In the genomic region with DNA sequence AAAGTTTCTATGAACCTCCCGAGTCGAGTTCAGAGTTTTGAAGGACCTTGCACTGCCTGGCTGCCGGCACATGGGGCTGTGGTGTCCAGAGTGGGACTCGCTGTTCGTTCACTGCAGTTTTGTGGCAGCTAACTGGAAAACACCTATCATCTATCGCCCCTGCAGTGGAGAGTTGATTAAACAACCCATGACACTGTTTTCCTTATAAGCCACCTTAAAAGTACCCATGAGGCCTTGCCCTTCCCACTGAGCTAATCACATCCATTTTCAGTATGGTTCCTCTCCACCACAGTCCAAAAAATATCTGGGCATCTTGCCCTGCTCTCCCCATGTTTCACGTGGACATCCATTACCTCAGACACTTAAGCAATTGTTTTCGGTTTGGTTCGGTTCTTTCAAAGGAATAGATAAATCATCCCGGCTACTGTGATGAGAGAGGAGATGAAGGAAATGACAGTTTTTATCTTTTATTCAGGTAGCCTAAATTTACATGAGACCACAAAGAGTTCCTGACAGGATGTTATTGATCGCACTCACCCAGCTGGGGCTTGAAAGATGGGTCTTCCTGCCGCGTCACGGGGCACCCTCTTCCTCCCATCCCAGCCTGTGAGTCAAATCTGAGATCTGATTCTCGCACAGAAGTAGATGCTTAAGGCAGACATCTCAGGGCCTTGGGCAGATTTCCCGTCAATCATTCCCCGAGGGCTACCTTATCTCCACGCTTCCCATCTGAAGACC, we compare ENCODE assay signal across 18 mouse cellular contexts. TPM values are rescaled to one million over a fixed set of nuclear protein-coding genes. Genes with fewer than 3 reads are reported as not detected.
DNase-seq lines count a peak whose midpoint lies in the region; ATAC-seq and TF ChIP-seq lines count a peak whose summit lies in the region.
"Had no signal": no experiment of that assay in that cellular context is flagged by ENCODE, and none has a peak within 500 bp of the region (broad histone marks: within the 10 kb centered on the region; RNA-seq: fewer than 3 reads in every experiment).

No protein-coding gene starts in this region.

- TF ChIP-seq POLR2A in thymus, adult 2 months (IDR thresholded peaks at IDR 0.05; ENCODE audit: control insufficient read depth, extremely low read depth, insufficient read depth, low read length, poor library complexity), result no peak

- WGBS in thymus, adult 2 months, result 40% methylated on average over 18 of the region's 18 CpGs

- ATAC-seq in inflammation-experienced regulatory T-cells, adult 6 months, result peak; percentile 96
- ATAC-seq: intestine, embryonic 15.5 days; liver, postnatal 0 days; Patski had no signal

- no peaks in the 10 kb centered on the region for H3K27me3 ChIP-seq in thymus, adult 2 months (ENCODE audit: control insufficient read depth, insufficient read depth, low read length)
- H3K27me3 ChIP-seq: forebrain, embryonic 12.5 days; intestine, embryonic 15.5 days; midbrain, embryonic 12.5 days; Patski had no signal

- H3K27ac ChIP-seq in thymus, adult 2 months (ENCODE audit: control insufficient read depth, insufficient read depth, low read length), result no peak overlapping the region; the same call in 1 of the 2 replicates
- H3K27ac ChIP-seq in left cerebral cortex, adult 2 months, result no peak overlapping the region
- H3K27ac ChIP-seq: forebrain, embryonic 12.5 days; intestine, embryonic 15.5 days; kidney, postnatal 0 days; macrophage; midbrain, embryonic 12.5 days had no signal

- no peaks in the 10 kb centered on the region for H3K36me3 ChIP-seq in thymus, adult 2 months (ENCODE audit: control insufficient read depth, insufficient read depth, low read length)
- H3K36me3 ChIP-seq: forebrain, embryonic 12.5 days; intestine, embryonic 15.5 days; midbrain, embryonic 12.5 days had no signal

- DNase-seq in B cell, adult 2 months, result peak; percentile 66 to 73
- peak; percentile 87 for DNase-seq in CD4-positive, CD25-positive, alpha-beta regulatory T cell, adult 2 months (ENCODE audit: low read depth, low spot score)
- peak; percentile 56 for DNase-seq in thymus, adult 2 months
- DNase-seq in left cerebral cortex, adult 2 months (ENCODE audit: extremely low spot score in 1 of 2, low spot score in 2 of 2), result no peak
- no peak for DNase-seq in c-Kit-positive CD71-positive TER-119-positive erythroid progenitor cells, embryonic 14.5 days (ENCODE audit: low spot score)
- no peak for DNase-seq in left cerebral cortex, postnatal 36 days (ENCODE audit: low spot score in 2 of 2)
- DNase-seq in heart, adult 18-20 months, result no peak
- DNase-seq: cerebellum, postnatal 36 days; gastrocnemius, postnatal 14 days; liver; liver, postnatal 0 days had no signal

- peaks cover 27% of the 10 kb centered on the region for H3K4me1 ChIP-seq in thymus, adult 2 months (replicated peaks; ENCODE audit: control insufficient read depth, insufficient read depth, low read length)
- H3K4me1 ChIP-seq: forebrain, embryonic 12.5 days; intestine, embryonic 15.5 days; midbrain, embryonic 12.5 days had no signal

- intact Hi-C loops in left cerebral cortex, adult 2 months (cut with DNase I), result no loop called here
- intact Hi-C loops in left cerebral cortex, postnatal 36 days (cut with DNase I), result no loop called here

- no peak for TF ChIP-seq CTCF in thymus, adult 2 months (IDR thresholded peaks at IDR 0.05; ENCODE audit: borderline replicate concordance, control insufficient read depth, extremely low read depth, insufficient read depth, low read length, poor library complexity)
- TF ChIP-seq CTCF in left cerebral cortex, adult 2 months (IDR thresholded peaks at IDR 0.05), result no peak

- no peak overlapping the region for H3K4me3 ChIP-seq in thymus, adult 2 months (ENCODE audit: control insufficient read depth, insufficient read depth, low read length)
- H3K4me3 ChIP-seq in left cerebral cortex, adult 2 months, result no peak overlapping the region
- H3K4me3 ChIP-seq: forebrain, embryonic 12.5 days; intestine, embryonic 15.5 days; midbrain, embryonic 12.5 days had no signal

RNA-seq across cellular contexts. Expression of gene Ado, which starts 37.3 kb away (rescaled TPM):
- 10 to 100 TPM; 40.3 to 50.4 (median 42.4) TPM for polyA plus RNA-seq in inflammation-experienced regulatory T-cells, adult 6 months (2017; shearing (Covaris generic))
- polyA plus RNA-seq in thymus, adult 2 months (2012; rRNA removed), result 20.7 and 25.0 TPM in 2 replicates
- total RNA-seq in left cerebral cortex, adult 2 months (2021), result 10 to 100 TPM; 36.6 to 37.7 TPM
- total RNA-seq in left cerebral cortex, postnatal 36 days (2021), result 10 to 100 TPM; 36.7 to 39.9 TPM
- 10 to 100 TPM; 16.0 to 18.3 TPM for total RNA-seq in heart, adult 18-20 months (2021)

RNA-seq across cellular contexts. Expression of gene Egr2, which starts 50.8 kb away (rescaled TPM):
- 10 to 100 TPM; 68.5 to 69.3 (median 68.8) TPM for polyA plus RNA-seq in inflammation-experienced regulatory T-cells, adult 6 months (2017; shearing (Covaris generic))
- polyA plus RNA-seq in thymus, adult 2 months (2012; rRNA removed), result 73.0 and 79.2 TPM in 2 replicates
- 10 to 100 TPM; 14.2 to 30.7 TPM for total RNA-seq in left cerebral cortex, adult 2 months (2021)
- 10 to 100 TPM in 1 of 2 experiments, 1 to 10 TPM in 1; 9.6 to 22.9 TPM for total RNA-seq in left cerebral cortex, postnatal 36 days (2021)
- under 1 TPM; 0.75 to 0.92 TPM for total RNA-seq in heart, adult 18-20 months (2021)

Comparison
In these comparisons a context has a peak if more than half of its experiments do, and no peak if none do; other contexts are left out.
1. DNase-seq: peak in B cell, adult 2 months (2 of 2), CD4-positive, CD25-positive, alpha-beta regulatory T cell, adult 2 months (single experiment) and thymus, adult 2 months (single experiment); none in left cerebral cortex, adult 2 months (0 of 2), c-Kit-positive CD71-positive TER-119-positive erythroid progenitor cells, embryonic 14.5 days (single experiment), left cerebral cortex, postnatal 36 days (0 of 2) and heart, adult 18-20 months (0 of 2).
2. RNA of gene Egr2, which starts 50.8 kb away (total RNA-seq): 14.2 to 30.7 TPM in left cerebral cortex, adult 2 months and 9.6 to 22.9 TPM in left cerebral cortex, postnatal 36 days; 0.75 to 0.92 TPM in heart, adult 18-20 months; every median in the first group is over 4 times any median in the second.